Comparison of ENCODE assay signal across 21 mouse cellular contexts in the genomic region with DNA sequence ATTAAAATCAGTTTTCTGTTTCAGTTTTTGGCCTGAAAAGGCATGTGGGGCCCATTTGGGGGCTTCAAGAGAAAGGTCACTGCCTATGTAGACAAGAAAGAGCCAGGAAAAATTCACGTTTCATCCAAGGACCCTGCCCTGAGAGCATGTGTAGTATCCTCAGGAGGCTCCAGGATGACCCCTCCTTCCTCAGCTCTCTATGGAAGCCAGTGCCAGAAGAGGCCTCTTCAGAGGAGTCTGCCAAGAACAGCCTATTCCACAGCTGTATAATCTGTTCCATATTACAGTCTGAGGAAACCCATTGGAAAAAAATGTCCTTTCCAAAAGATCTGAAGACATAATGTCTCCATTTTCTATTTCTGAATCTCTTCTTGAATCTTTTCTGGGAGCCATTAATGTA. TPM values are rescaled to one million over a fixed set of nuclear protein-coding genes. Genes with fewer than 3 reads are reported as not detected.
DNase-seq lines count a peak whose midpoint lies in the region; ATAC-seq and TF ChIP-seq lines count a peak whose summit lies in the region.
"Had no signal": no experiment of that assay in that cellular context is flagged by ENCODE, and none has a peak within 500 bp of the region (broad histone marks: within the 10 kb centered on the region; RNA-seq: fewer than 3 reads in every experiment).

No protein-coding gene starts in this region.

- WGBS in kidney, embryonic 16.5 days = 34% methylated on average over 1 of the region's 1 CpGs

- peak; percentile 15 for DNase-seq in gastrocnemius, adult 2 months
- no peak for DNase-seq in gastrocnemius, postnatal 25 days
- DNase-seq in NIH3T3 (ENCODE audit: low read depth) = peak; percentile 2
- DNase-seq in gastrocnemius, postnatal 14 days = peak; percentile 20
- no peak for DNase-seq in layer of hippocampus, adult 9-11 months
- DNase-seq: adrenal gland, postnatal 14 days; cerebellum, adult 11-12 months; cerebellum, adult 9-10 months; cerebellum, postnatal 36 days; heart, postnatal 14 days had no signal

- H3K27me3 ChIP-seq in kidney, embryonic 16.5 days (ENCODE audit: insufficient read depth, low read length) = no peaks in the 10 kb centered on the region
- H3K27me3 ChIP-seq: embryonic facial prominence, embryonic 15.5 days; heart, embryonic 15.5 days; intestine, embryonic 15.5 days had no signal

- H3K9ac ChIP-seq in kidney, embryonic 16.5 days (replicated peaks; ENCODE audit: low read length) = no peak overlapping the region
- H3K9ac ChIP-seq: embryonic facial prominence, embryonic 15.5 days; heart, embryonic 15.5 days; hindbrain, embryonic 14.5 days; intestine, embryonic 15.5 days had no signal

- H3K36me3 ChIP-seq in kidney, embryonic 16.5 days (ENCODE audit: insufficient read depth, low read length) = no peaks in the 10 kb centered on the region
- H3K36me3 ChIP-seq: embryonic facial prominence, embryonic 15.5 days; heart, embryonic 15.5 days; intestine, embryonic 15.5 days had no signal

- intact Hi-C loops in gastrocnemius, adult 2 months (cut with DNase I) = no loop called here
- intact Hi-C loops in gastrocnemius, postnatal 14 days (cut with DNase I; ENCODE audit: low total_unique reads) = no loop called here

- no peaks in the 10 kb centered on the region for H3K4me1 ChIP-seq in kidney, embryonic 16.5 days (ENCODE audit: insufficient read depth, low read length)
- H3K4me1 ChIP-seq: embryonic facial prominence, embryonic 15.5 days; intestine, embryonic 15.5 days had no signal

- ATAC-seq in kidney, embryonic 16.5 days (ENCODE audit: low FRiP score, low TSS enrichment) = no peak
- ATAC-seq: forebrain, embryonic 14.5 days; intestine, embryonic 15.5 days had no signal

- no peak overlapping the region for H3K27ac ChIP-seq in gastrocnemius, adult 2 months
- no peak overlapping the region for H3K27ac ChIP-seq in kidney, embryonic 16.5 days (ENCODE audit: low read length)
- H3K27ac ChIP-seq: embryonic facial prominence, embryonic 15.5 days; forebrain, embryonic 10.5 days; heart, embryonic 15.5 days; hindbrain, embryonic 10.5 days; hindbrain, embryonic 14.5 days; intestine, embryonic 15.5 days had no signal

- TF ChIP-seq CTCF in gastrocnemius, adult 2 months (IDR thresholded peaks at IDR 0.05) = no peak

- no peaks in the 10 kb centered on the region for H3K9me3 ChIP-seq in kidney, embryonic 16.5 days (ENCODE audit: low read length)
- H3K9me3 ChIP-seq: embryonic facial prominence, embryonic 15.5 days; heart, embryonic 15.5 days; intestine, embryonic 15.5 days had no signal

- no peak overlapping the region for H3K4me3 ChIP-seq in gastrocnemius, adult 2 months
- H3K4me3 ChIP-seq in kidney, embryonic 16.5 days (ENCODE audit: low read length) = no peak overlapping the region
- H3K4me3 ChIP-seq: embryonic facial prominence, embryonic 15.5 days; erythroblast, embryonic 14.5 days; forebrain, embryonic 10.5 days; heart, embryonic 15.5 days; hindbrain, embryonic 10.5 days; intestine, embryonic 15.5 days had no signal

- H3K4me2 ChIP-seq in kidney, embryonic 16.5 days (replicated peaks; ENCODE audit: low read depth, low read length) = no peak overlapping the region
- H3K4me2 ChIP-seq: embryonic facial prominence, embryonic 15.5 days; heart, embryonic 11.5 days; heart, embryonic 15.5 days; hindbrain, embryonic 14.5 days; intestine, embryonic 15.5 days had no signal

RNA-seq across cellular contexts. Expression of a gene that starts 1.0 kb away (rescaled TPM):
- 1 to 10 TPM; 2.9 to 5.0 TPM for total RNA-seq in gastrocnemius, adult 2 months (2021)
- total RNA-seq in gastrocnemius, postnatal 25 days (2021) = 1 to 10 TPM; 6.6 to 9.2 TPM
- 10 to 100 TPM; 20.3 to 24.4 TPM for total RNA-seq in gastrocnemius, postnatal 14 days (2021)
- polyA plus RNA-seq in kidney, embryonic 16.5 days (2015; fragmentation: Nextera tagmentation; extraction: Ambion mirVana) = 76.5 and 81.6 TPM in 2 replicates

RNA-seq across cellular contexts. Expression of a gene that starts 31.4 kb away (rescaled TPM):
- total RNA-seq in gastrocnemius, adult 2 months (2021) = not detected
- not detected for total RNA-seq in gastrocnemius, postnatal 25 days (2021)
- under 1 TPM; 0.21 to 0.47 TPM for total RNA-seq in gastrocnemius, postnatal 14 days (2021)
- polyA plus RNA-seq in kidney, embryonic 16.5 days (2015; fragmentation: Nextera tagmentation; extraction: Ambion mirVana) = 0.74 and 1.1 TPM in 2 replicates
- total RNA-seq: heart, adult 18-20 months; heart, postnatal 14 days had no signal

Comparison
In these comparisons a context has a peak if more than half of its experiments do, and no peak if none do; other contexts are left out.
1. DNase-seq: peak in gastrocnemius, adult 2 months (single experiment), NIH3T3 (single experiment) and gastrocnemius, postnatal 14 days (single experiment); none in gastrocnemius, postnatal 25 days (single experiment) and layer of hippocampus, adult 9-11 months (single experiment).